Mouse (Mus musculus) left cerebral cortex, postnatal 10 days (tissue): ENCODE measurements around the gene Ncoa3. TPM values are rescaled to one million over a fixed set of nuclear protein-coding genes. Genes with fewer than 3 reads are reported as not detected.
A peak's percentile ranks its signal among the peaks of the same experiment; 100 is the strongest.

ENCODE experiments used
- DNase-seq, 2 experiments: peaks; one replicate each; pipeline ENCODE4 v3.0.0; 2021 to 2022; ENCODE audit warnings: low spot score in 2 of 2, mixed read lengths in 1 of 2; ENCODE audit errors: extremely low spot score in 1 of 2
- intact Hi-C: fragments of 180-260 bp; cut with DNase I; formaldehyde crosslinking; loops from one replicate; pipeline ENCODE4 v1.15.1; 2025
- total RNA-seq, 2 experiments: library from RNA; stranded (reverse); gene quantifications; 2 replicates each; pipeline ENCODE4 v1.2.3; 2021

The Ncoa3 gene
- total RNA-seq, 2 experiments from 2014 or later: 31.7 to 34.3 TPM

DNA sequence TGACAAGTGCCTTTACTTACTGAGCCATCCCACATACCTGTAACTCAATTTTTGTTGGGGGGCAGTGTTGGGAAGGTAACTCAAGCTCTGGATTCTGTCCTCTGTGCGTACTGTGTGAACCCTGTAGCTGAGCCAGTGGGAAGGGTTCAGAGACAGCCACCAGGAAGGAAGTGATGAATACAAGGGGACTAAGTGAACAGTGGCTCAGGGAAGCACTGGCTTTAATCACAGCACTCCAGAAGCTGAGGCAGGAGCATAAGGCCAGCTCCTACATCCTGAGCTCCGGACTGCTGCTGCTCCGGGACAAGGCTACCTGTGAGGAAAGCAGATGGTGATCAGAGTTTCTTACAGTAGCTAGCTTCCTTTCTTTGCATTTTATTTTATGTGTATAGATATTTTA, 31.6 kb downstream of the Ncoa3 start:
- no peak for DNase-seq
- intact Hi-C loops: no loop called here

GRCm38 (mm10) chr2:166024621-166025020, 32.2 kb downstream of the Ncoa3 start:
- intact Hi-C loops: loop anchor here (5.0 kb wide), 1 partner anchor 32 kb away; the partner anchor contains the start of gene Ncoa3
- DNase-seq: no peak

- DNase-seq: no peak
- intact Hi-C loops: loop anchor here (5.0 kb wide), 1 partner anchor 34 kb away; the partner anchor contains the start of gene Ncoa3
Measured at GRCm38 (mm10) chr2:166025943-166026342, 33.5 kb downstream of the Ncoa3 start.

- DNase-seq: no peak
- intact Hi-C loops: loop anchor here (5.0 kb wide), 1 partner anchor 36 kb away; the partner anchor contains the start of gene Ncoa3
Measured at GRCm38 (mm10) chr2:166027834-166028233, 35.4 kb downstream of the Ncoa3 start.

DNA sequence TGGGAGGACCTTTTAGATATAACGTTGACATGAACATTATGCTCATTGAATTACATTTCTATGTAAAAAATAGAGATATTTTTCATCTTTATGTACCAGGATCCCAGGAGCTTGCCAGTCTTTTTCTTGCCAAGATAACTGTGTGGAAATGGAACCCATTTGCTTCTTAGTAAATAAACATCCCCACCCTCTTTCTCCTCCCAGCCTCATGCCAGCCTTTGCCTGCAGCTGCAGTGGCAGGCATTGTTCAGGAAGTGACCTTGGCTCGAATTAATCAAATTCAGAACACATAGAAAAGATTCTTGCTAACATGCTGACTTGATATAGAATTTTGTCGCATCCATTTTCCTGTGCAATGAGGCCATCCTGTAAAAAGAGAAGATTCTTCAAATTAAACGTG, 36.8 kb downstream of the Ncoa3 start:
- intact Hi-C loops: loop anchor here (5.0 kb wide), 1 partner anchor 37 kb away; the partner anchor contains the start of gene Ncoa3
- DNase-seq: no peak

- DNase-seq: no peak
- intact Hi-C loops: no loop called here
Measured at GRCm38 (mm10) chr2:166030256-166030995, 38.0 kb downstream of the Ncoa3 start.

DNA sequence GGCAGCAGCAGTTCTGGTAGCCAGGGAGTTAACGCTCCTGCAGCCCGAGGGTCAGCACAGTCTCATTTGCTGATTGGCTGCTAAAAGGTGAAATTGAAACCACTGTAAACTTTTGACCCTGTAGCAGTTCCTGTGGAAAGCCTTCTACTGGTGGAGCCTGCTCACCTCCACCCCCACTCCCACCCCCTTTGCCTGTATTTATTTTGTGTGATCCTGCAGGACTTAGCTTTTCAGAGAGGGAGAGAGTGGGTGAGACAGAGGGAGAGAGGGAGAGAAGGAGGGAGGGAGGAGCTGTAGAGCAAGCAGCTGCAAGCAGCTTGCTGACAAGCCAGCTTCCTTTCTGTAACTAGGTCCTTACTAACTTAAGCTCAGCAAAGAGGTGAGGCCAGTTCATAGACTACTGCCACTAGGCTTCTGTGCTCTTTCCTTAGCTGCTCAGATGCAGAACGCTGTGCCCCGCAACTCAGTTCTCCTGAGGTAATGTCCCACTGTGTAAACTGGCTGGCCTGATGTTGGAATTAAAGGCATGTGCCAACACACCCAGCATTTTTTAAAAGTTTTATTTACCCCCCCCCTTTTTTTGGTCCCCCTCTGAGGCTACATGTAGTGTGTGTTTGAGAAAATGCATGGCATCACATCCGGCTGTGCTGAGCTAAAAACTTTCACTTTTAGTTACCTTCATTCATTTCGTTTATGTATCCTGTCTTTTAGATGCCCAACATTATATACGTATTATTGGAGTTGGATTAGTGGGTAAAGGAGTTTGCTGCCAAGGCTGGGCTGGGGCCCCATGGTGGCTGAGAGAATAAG, 38.9 kb downstream of the Ncoa3 start:
- intact Hi-C loops: no loop called here
- peak in 1 of 2 experiments; percentile 41 for DNase-seq

GRCm38 (mm10) chr2:166032628-166033027, 40.2 kb downstream of the Ncoa3 start:
- DNase-seq: no peak
- intact Hi-C loops: no loop called here

DNA sequence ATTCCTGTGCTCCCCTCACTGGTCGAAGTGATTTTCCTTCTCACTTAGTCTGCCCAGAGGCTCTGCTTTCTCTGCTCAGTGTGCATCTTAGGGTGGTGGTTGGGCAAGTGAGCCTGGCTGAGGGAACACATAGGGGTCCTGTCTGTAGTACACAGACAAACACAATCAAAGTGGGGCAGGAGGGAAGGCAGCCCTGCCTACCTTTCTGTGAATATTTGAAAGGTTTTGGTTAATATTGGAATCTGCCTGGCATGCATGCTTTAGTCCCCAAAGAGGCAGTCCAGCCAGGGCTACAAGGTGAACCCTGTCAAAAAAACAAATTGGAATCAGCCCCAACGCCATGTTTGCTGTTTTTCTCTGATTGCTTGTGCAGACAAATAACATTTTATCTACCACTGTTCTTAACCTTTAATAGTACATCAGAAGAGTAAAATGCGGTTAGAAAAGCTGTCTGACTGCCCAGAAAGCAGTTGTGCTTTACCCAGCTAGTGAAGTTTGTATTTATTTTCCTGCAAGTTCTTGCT, 42.6 kb downstream of the Ncoa3 start:
- intact Hi-C loops: no loop called here
- no peak for DNase-seq

DNA sequence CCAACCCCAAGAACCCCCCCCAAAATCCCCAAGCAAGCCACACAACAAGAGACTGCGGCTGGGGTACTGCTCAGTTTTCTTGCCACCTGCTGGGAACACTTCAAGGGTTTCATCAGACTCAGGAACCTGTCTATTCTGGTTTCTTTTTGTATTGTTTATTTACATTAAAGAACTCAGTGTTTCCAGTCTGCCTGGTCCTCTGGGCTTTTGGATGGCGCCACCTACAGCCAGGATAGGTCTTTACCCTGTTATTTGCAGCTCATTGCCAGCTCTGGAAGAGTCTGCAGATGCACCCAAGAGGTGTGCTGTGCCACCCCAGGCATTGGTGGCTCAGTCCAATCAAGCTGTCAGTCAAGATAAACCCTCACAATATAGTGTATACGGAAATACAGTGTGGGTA, 43.3 kb downstream of the Ncoa3 start:
- peak in 1 of 2 experiments; percentile 63 for DNase-seq

DNA sequence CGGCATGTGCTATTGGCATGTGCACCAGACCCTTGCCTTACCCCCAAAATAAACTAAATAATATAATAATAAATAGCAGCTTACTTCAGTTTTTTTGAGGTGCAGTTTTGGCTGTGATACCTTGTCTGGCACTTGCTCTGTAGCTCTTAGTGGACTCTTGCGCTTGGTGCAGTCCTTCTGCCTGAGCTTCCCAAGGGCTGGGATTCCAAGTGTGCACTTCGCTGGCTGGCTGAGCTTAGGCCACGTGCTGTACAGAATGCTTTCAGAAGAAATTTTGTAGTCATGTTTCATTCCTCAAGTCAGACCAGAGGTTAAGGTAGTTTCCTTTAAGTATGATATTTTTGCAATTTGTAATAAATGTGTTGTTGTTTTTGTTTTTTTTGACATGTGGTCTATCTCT, 47.2 kb downstream of the Ncoa3 start:
- DNase-seq: no peak
- intact Hi-C loops: loop anchor here (10.0 kb wide), 1 partner anchor 515 kb away; no protein-coding TSS in a partner anchor

More for the DNA sequence above, 43.3 kb downstream of the Ncoa3 start:
- intact Hi-C loops: no loop called here

GRCm38 (mm10) chr2:166042542-166042941, 50.1 kb downstream of the Ncoa3 start:
- no peak for DNase-seq
- intact Hi-C loops: loop anchor here (10.0 kb wide), 1 partner anchor 518 kb away; no protein-coding TSS in a partner anchor

- no peak for DNase-seq
- intact Hi-C loops: loop anchor here (5.0 to 10.0 kb wide), 4 partner anchors 128 to 520 kb away; no protein-coding TSS in a partner anchor
Measured at GRCm38 (mm10) chr2:166045006-166045405, 52.6 kb downstream of the Ncoa3 start.

DNA sequence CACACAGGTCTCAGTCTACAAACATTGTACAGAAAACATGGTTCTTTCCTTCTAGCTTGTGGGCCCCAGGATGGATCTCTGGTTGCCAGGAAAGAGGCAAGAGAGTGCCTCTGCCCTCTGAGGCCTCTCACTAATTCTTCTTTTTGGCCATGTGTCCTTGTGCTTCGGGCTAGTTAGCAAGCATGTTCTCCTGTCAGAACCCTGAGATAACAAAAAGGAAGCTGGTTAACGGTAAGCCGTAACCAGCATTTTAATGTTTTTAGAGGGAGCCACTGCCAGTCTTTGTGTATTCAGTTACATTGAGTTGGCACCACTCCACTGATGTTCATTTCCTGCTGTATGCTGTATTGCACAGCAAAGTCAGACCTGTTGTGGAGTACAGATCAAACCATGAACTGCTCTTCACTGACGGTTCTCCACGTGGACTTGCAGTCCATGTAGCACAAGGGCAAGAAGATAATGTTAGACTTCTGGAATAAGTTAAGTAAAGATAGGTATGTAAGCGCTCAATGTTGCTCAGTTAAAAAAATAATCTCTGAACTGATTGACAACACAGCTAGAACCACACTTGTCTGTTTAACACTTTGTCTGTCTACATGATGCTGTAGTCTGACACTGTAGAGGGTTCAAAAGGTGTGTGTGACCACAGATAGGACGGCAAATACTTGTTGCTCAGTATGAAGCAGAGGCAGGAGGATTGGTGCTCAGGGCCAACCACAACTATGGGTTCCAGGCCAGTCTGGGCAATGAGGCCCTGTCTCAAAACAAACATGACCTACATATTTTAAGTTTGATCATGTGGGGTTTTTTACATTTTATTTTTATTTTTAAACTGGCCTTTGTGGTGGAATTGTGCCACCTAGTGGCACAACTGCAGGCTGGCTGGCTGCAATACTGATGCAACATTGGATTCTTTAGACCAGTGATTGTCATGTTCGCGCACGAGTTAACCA, 53.4 kb downstream of the Ncoa3 start:
- DNase-seq: no peak
- intact Hi-C loops: loop anchor here (5.0 to 10.0 kb wide), 4 partner anchors 129 to 521 kb away; no protein-coding TSS in a partner anchor

DNA sequence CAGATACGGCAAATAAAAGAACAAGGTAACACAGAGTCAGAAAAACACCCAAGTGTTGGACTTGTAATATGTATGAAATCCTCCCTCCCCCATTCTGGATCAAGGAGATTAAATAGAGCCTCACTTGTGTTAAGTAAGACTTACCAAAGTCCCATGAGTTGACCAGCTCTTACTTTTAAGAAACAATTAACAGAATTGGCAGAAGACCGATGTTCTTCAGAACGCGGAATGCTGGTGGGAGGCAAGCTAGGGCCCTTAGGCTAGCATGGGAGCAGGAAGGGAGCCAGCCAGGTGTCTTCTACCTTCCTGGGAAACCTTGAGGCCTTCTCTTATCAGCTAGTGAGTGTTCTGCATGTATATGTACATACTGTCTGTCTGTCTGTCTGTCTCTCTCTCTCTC, 55.5 kb downstream of the Ncoa3 start:
- intact Hi-C loops: loop anchor here (5.0 to 10.0 kb wide), 4 partner anchors 131 to 523 kb away; no protein-coding TSS in a partner anchor
- no peak for DNase-seq

GRCm38 (mm10) chr2:166048852-166049251, 56.4 kb downstream of the Ncoa3 start:
- DNase-seq: no peak
- intact Hi-C loops: loop anchor here (5.0 to 10.0 kb wide), 4 partner anchors 132 to 524 kb away; no protein-coding TSS in a partner anchor

DNA sequence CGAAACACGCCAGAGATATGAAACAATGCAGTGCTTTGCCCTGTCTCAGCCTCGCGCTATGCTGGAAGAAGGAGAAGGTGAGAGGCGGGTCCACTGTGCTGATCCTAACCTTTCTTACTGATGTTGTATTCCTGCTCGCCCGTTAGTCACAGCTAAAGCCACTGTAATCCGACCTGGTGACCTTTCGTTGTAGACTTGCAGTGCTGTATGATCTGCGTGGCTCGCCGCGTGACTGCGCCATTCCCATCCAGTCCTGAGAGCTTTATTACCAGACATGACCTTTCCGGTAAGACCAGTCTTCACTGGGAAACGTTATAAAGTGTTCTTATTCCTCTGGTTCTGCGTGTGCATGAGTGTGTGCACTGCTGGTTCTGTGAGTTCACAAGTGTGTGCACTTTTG, 59.0 kb downstream of the Ncoa3 start:
- intact Hi-C loops: no loop called here
- DNase-seq: no peak

- intact Hi-C loops: no loop called here
Measured at GRCm38 (mm10) chr2:166051966-166052365, 59.5 kb downstream of the Ncoa3 start.

More at GRCm38 (mm10) chr2:166051966-166052365, 59.5 kb downstream of the Ncoa3 start:
- no peak for DNase-seq
